Mouse (Mus musculus): ENCODE results near the gene Ccdc85b. TPM values are rescaled to one million over a fixed set of nuclear protein-coding genes. Genes with fewer than 3 reads are reported as not detected.
A peak's percentile ranks its signal among the peaks of the same experiment; 100 is the strongest.

The Ccdc85b gene
- polyA plus RNA-seq, 1 experiment from 2014 or later = 6.9 TPM

GRCm38 (mm10) chr19:5425906-5426565, 31.7 kb downstream of the Ccdc85b start:
- H3K27me3 ChIP-seq (ENCODE audit: control insufficient read depth, insufficient read depth, low read length) = no peaks in the 10 kb centered on the region
- ATAC-seq (ENCODE audit: low FRiP score) (no peak), DNase-seq (ENCODE audit: low spot score) (no peak)
- H3K9ac ChIP-seq (ENCODE audit: low read depth, low read length) = peak overlapping the region; percentile 87
- no peaks in the 10 kb centered on the region for H3K9me3 ChIP-seq (ENCODE audit: control insufficient read depth, low read length)
- 92% methylated on average over 18 of the region's 18 CpGs for WGBS
- H3K36me3 ChIP-seq (ENCODE audit: control insufficient read depth, insufficient read depth, low read length) = peaks cover 4% of the 10 kb centered on the region; the same call in 1 of the 2 replicates
- H3K27ac ChIP-seq (ENCODE audit: low read depth, low read length) = no peak overlapping the region
- H3K4me3 ChIP-seq (ENCODE audit: low read depth, low read length) = peak overlapping the region; percentile 85
- H3K4me1 ChIP-seq (replicated peaks; ENCODE audit: control insufficient read depth, insufficient read depth, low read length) = peaks cover 17% of the 10 kb centered on the region
- peak overlapping the region; percentile 77 for H3K4me2 ChIP-seq (replicated peaks; ENCODE audit: low read depth, low read length)

DNA sequence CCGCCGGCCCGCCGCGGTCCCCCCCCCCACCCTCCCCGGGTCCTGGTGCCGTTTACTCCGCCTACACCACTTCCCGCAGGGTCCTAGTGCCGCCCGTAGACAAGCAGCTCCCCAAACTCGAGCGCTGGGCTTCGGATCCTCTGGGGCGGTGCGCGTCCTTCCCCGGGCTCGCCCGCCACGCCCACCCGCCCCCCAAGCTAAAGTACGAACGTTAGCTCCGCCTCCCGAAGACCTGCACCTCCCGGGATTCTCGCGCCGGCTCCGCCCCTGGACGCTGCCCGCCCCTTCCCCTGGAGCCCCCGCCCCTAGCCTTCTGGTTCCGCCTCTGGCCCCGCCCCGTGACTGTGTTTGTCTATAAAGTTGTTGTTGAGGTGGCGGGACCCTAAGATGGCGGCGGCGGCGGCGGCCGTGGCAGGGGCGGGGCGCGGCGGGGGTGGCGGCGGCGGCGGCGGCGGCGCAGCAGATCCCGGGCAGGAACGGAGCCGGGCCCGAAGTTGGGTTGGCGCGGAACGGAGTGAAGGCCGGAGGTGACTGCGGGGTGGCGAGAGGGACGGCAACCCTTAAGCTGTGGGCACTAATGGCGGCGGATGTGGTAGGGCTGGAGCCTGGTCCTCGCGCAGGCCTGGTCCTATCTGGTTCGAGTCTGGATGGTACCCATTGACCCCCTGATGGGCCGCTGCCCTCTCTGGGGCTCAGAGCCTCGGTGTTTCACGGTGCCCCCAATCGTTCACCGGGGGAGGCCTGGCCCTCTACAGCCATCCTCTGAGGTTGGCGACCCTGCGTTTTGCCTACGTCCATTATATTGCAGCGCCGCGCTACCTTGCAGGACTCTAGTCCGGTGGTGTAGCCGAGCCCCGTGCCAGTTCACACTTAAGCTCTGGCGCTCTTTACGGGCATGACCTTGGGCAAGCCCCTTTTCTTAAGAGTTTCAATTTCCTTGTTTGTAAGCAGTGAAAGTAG, 32.6 kb downstream of the Ccdc85b start, which contains the start of the genes Drap1 and AI837181:
Gene Drap1, minus strand, starts transcription at position 198 of the 960 bp plus-strand sequence.
Gene AI837181, plus strand, starts transcription at position 363 of the 960 bp plus-strand sequence.
- H3K9ac ChIP-seq (ENCODE audit: low read depth, low read length) = peak within 1 kb of the TSS; percentile 87
- peaks cover 17% of the 10 kb centered on the region for H3K4me1 ChIP-seq (replicated peaks; ENCODE audit: control insufficient read depth, insufficient read depth, low read length)
- ATAC-seq (ENCODE audit: low FRiP score) = peak; percentile 89
- peak within 1 kb of the TSS; percentile 86 for H3K27ac ChIP-seq (ENCODE audit: low read depth, low read length)
- H3K4me2 ChIP-seq (replicated peaks; ENCODE audit: low read depth, low read length) = peak within 1 kb of the TSS; percentile 85
- H3K9me3 ChIP-seq (ENCODE audit: control insufficient read depth, low read length) = no peaks in the 10 kb centered on the region
- peaks cover 5% of the 10 kb centered on the region; the same call in 1 of the 2 replicates for H3K36me3 ChIP-seq (ENCODE audit: control insufficient read depth, insufficient read depth, low read length)
- H3K27me3 ChIP-seq (ENCODE audit: control insufficient read depth, insufficient read depth, low read length) = no peaks in the 10 kb centered on the region
- peak; percentile 97 for DNase-seq (ENCODE audit: low spot score)
- peak within 1 kb of the TSS; percentile 85 for H3K4me3 ChIP-seq (ENCODE audit: low read depth, low read length)
- WGBS = under 1% methylated on average over 51 of the region's 87 CpGs

GRCm38 (mm10) chr19:5424092-5424781, 33.5 kb downstream of the Ccdc85b start:
- WGBS = under 1% methylated on average over 33 of the region's 48 CpGs
- Histone ChIP-seq H3K27me3 (ENCODE audit: control insufficient read depth, insufficient read depth, low read length) (no peaks in the 10 kb centered on the region), H3K4me2 (replicated peaks; ENCODE audit: low read depth, low read length) (peak overlapping the region; percentile 85), H3K36me3 (ENCODE audit: control insufficient read depth, insufficient read depth, low read length) (peaks cover 5% of the 10 kb centered on the region; the same call in 1 of the 2 replicates), H3K9me3 (ENCODE audit: control insufficient read depth, low read length) (no peaks in the 10 kb centered on the region), H3K4me3 (ENCODE audit: low read depth, low read length) (peak overlapping the region; percentile 85), H3K4me1 (replicated peaks; ENCODE audit: control insufficient read depth, insufficient read depth, low read length) (peaks cover 17% of the 10 kb centered on the region), H3K27ac (ENCODE audit: low read depth, low read length) (peak overlapping the region; percentile 86), H3K9ac (ENCODE audit: low read depth, low read length) (peak overlapping the region; percentile 73)
- peak; percentile 78 for DNase-seq (ENCODE audit: low spot score)
- ATAC-seq (ENCODE audit: low FRiP score) = peak; percentile 76

GRCm38 (mm10) chr19:5423561-5423960, 34.1 kb downstream of the Ccdc85b start:
- H3K4me2 ChIP-seq (replicated peaks; ENCODE audit: low read depth, low read length) = peak overlapping the region; percentile 85
- DNase-seq (ENCODE audit: low spot score) = no peak
- H3K27me3 ChIP-seq (ENCODE audit: control insufficient read depth, insufficient read depth, low read length) = no peaks in the 10 kb centered on the region
- H3K4me1 ChIP-seq (replicated peaks; ENCODE audit: control insufficient read depth, insufficient read depth, low read length) = peaks cover 17% of the 10 kb centered on the region
- peaks cover 5% of the 10 kb centered on the region; the same call in 1 of the 2 replicates for H3K36me3 ChIP-seq (ENCODE audit: control insufficient read depth, insufficient read depth, low read length)
- no peak for ATAC-seq (ENCODE audit: low FRiP score)
- peak overlapping the region; percentile 73; the same call in 1 of the 2 replicates for H3K9ac ChIP-seq (ENCODE audit: low read depth, low read length)
- WGBS = 69% methylated on average over 12 of the region's 12 CpGs
- H3K4me3 ChIP-seq (ENCODE audit: low read depth, low read length) = peak overlapping the region; percentile 85
- H3K9me3 ChIP-seq (ENCODE audit: control insufficient read depth, low read length) = no peaks in the 10 kb centered on the region
- no peak overlapping the region for H3K27ac ChIP-seq (ENCODE audit: low read depth, low read length)

- no peak for DNase-seq (ENCODE audit: low spot score)
- Histone ChIP-seq H3K27me3 (ENCODE audit: control insufficient read depth, insufficient read depth, low read length) (no peaks in the 10 kb centered on the region), H3K27ac (ENCODE audit: low read depth, low read length) (no peak overlapping the region), H3K4me1 (replicated peaks; ENCODE audit: control insufficient read depth, insufficient read depth, low read length) (peaks cover 17% of the 10 kb centered on the region), H3K36me3 (ENCODE audit: control insufficient read depth, insufficient read depth, low read length) (peaks cover 5% of the 10 kb centered on the region; the same call in 1 of the 2 replicates), H3K4me3 (ENCODE audit: low read depth, low read length) (no peak overlapping the region), H3K9ac (ENCODE audit: low read depth, low read length) (no peak overlapping the region), H3K9me3 (ENCODE audit: control insufficient read depth, low read length) (no peaks in the 10 kb centered on the region), H3K4me2 (replicated peaks; ENCODE audit: low read depth, low read length) (peak overlapping the region; percentile 85; the same call in 1 of the 2 replicates)
- ATAC-seq (ENCODE audit: low FRiP score) = no peak
- 70% methylated on average over 9 of the region's 9 CpGs for WGBS
These were observed 34.7 kb downstream of the Ccdc85b start for GRCm38 (mm10) chr19:5422895-5423443.

DNA sequence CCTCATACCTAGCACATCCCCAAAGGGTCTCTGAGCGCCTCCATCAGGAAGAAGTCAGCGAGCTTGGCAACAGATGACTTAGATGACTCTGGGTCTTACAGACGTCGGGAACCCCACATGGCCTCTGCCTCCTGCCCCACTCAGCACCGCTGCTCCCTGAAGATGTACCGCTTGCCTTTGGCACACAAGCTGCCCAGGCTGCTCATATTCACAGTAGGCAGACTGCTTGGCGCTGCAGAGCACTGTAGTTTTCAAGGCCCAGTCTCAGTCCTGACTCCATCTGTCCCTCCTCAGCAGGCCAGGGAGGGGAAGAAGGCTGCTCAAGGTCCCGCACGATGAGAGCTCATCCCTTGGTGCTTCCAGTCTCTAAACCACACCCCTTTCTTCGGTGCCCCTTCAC, 35.4 kb downstream of the Ccdc85b start:
- Histone ChIP-seq H3K4me3 (ENCODE audit: low read depth, low read length) (no peak overlapping the region), H3K9me3 (ENCODE audit: control insufficient read depth, low read length) (no peaks in the 10 kb centered on the region), H3K36me3 (ENCODE audit: control insufficient read depth, insufficient read depth, low read length) (peaks cover 5% of the 10 kb centered on the region; the same call in 1 of the 2 replicates), H3K27me3 (ENCODE audit: control insufficient read depth, insufficient read depth, low read length) (no peaks in the 10 kb centered on the region), H3K4me1 (replicated peaks; ENCODE audit: control insufficient read depth, insufficient read depth, low read length) (peaks cover 17% of the 10 kb centered on the region), H3K27ac (ENCODE audit: low read depth, low read length) (no peak overlapping the region), H3K9ac (ENCODE audit: low read depth, low read length) (no peak overlapping the region), H3K4me2 (replicated peaks; ENCODE audit: low read depth, low read length) (no peak overlapping the region)
- 90% methylated on average over 10 of the region's 10 CpGs for WGBS
- no peak for DNase-seq (ENCODE audit: low spot score)
- no peak for ATAC-seq (ENCODE audit: low FRiP score)

DNA sequence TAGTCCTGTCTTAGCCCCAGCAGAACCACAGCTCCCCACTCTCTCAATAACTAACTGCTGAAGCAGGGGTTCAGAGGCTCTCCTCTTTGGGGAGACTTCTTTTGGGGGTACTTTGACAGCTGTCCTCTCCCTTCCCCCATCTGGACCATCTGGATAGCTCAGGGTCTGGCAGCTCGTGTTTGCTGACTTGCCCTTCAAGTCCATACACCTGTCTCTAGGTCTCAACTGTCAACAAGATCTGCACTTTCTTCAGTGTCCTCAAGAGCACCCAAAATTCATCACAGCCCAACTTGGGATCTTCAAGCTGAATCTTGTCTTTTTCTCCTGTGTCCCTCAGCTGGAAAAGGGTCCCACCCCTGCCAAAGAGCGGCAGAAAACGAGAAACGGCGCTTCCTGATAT, 35.9 kb downstream of the Ccdc85b start:
- H3K27ac ChIP-seq (ENCODE audit: low read depth, low read length) = no peak overlapping the region
- 91% methylated on average over 5 of the region's 5 CpGs for WGBS
- DNase-seq (ENCODE audit: low spot score) = no peak
- peaks cover 5% of the 10 kb centered on the region; the same call in 1 of the 2 replicates for H3K36me3 ChIP-seq (ENCODE audit: control insufficient read depth, insufficient read depth, low read length)
- H3K4me1 ChIP-seq (replicated peaks; ENCODE audit: control insufficient read depth, insufficient read depth, low read length) = peaks cover 16% of the 10 kb centered on the region
- no peaks in the 10 kb centered on the region for H3K9me3 ChIP-seq (ENCODE audit: control insufficient read depth, low read length)
- H3K4me3 ChIP-seq (ENCODE audit: low read depth, low read length) = no peak overlapping the region
- H3K27me3 ChIP-seq (ENCODE audit: control insufficient read depth, insufficient read depth, low read length) = no peaks in the 10 kb centered on the region
- ATAC-seq (ENCODE audit: low FRiP score) = no peak
- no peak overlapping the region for H3K9ac ChIP-seq (ENCODE audit: low read depth, low read length)
- no peak overlapping the region for H3K4me2 ChIP-seq (replicated peaks; ENCODE audit: low read depth, low read length)

DNA sequence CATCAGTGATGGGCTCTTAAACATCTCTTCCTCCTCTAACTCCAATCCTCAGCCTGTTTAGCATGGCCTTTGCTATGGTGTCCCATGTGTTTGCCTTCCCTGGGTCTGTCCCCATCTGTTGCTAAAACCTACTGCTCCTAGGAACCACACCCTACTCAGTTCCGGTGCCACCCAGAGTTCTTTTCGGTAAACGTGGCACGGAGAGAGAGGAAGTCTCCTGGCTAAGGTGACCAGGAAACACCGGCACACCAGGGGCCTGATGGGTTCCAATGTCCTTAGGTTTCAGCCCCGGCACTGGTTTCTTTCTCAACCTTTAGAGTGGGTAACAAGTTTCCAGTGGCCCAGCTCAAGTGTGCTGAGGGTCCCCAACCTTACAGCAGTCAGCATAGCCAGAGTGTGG, 37.1 kb downstream of the Ccdc85b start:
- 96% methylated on average over 6 of the region's 6 CpGs for WGBS
- H3K9me3 ChIP-seq (ENCODE audit: control insufficient read depth, low read length) = no peaks in the 10 kb centered on the region
- no peak overlapping the region for H3K4me2 ChIP-seq (replicated peaks; ENCODE audit: low read depth, low read length)
- H3K4me3 ChIP-seq (ENCODE audit: low read depth, low read length) = no peak overlapping the region
- H3K36me3 ChIP-seq (ENCODE audit: control insufficient read depth, insufficient read depth, low read length) = peaks cover 5% of the 10 kb centered on the region; the same call in 1 of the 2 replicates
- H3K27ac ChIP-seq (ENCODE audit: low read depth, low read length) = no peak overlapping the region
- peaks cover 8% of the 10 kb centered on the region; the same call in 1 of the 2 replicates for H3K4me1 ChIP-seq (replicated peaks; ENCODE audit: control insufficient read depth, insufficient read depth, low read length)
- no peaks in the 10 kb centered on the region for H3K27me3 ChIP-seq (ENCODE audit: control insufficient read depth, insufficient read depth, low read length)
- DNase-seq (ENCODE audit: low spot score) (no peak), ATAC-seq (ENCODE audit: low FRiP score) (no peak)
- no peak overlapping the region for H3K9ac ChIP-seq (ENCODE audit: low read depth, low read length)
